Mouse (Mus musculus): ENCODE results near the gene Vmn2r15. TPM values are rescaled to one million over a fixed set of nuclear protein-coding genes. Genes with fewer than 3 reads are reported as not detected.

Vmn2r15 gene
- total RNA-seq (2014; fragmentation: Nextera tagmentation) (not detected in 2 replicates), total RNA-seq (2017) (0.11 TPM in 1 of 2 replicates, not detected in the other), polyA plus RNA-seq (2012) (not detected in 2 replicates)

DNA sequence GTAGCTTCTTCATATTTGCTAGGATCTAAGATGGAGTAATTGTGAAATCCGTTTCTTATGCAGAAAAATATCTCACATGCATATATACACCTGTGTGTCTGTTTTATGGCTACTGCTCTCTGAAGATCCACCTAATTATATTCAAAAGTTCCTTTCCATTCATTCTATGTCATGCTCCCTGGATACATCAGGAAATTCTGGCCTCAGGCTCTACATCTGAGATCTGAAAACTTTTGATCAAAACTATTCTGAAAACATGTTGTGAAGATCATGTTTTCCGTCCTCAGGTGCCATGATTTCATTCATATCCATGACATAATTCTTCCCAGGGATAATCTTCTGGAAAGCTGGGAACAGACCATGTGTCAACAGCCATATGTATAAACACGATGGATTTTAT, at the start of gene Vmn2r15:
TSS of gene Vmn2r15 (minus strand) at position 101 of the 400 bp plus-strand sequence.
- DNase-seq (ENCODE audit: low spot score) (no peak), ATAC-seq (ENCODE audit: extremely low read depth, insufficient number of reproducible peaks, low FRiP score, poor library complexity, severe bottlenecking) (no peak)
- H3K36me3 ChIP-seq (replicated peaks), result no peaks in the 10 kb centered on the region
- no peaks in the 10 kb centered on the region for H3K4me1 ChIP-seq (ENCODE audit: insufficient read depth, low read depth, low read length)
- TF ChIP-seq GATA2 (IDR thresholded peaks at IDR 0.05; ENCODE audit: borderline replicate concordance, low read depth, low read length), result no peak
- no peak for TF ChIP-seq TAL1 (conservative IDR thresholded peaks at IDR 0.05; ENCODE audit: low read depth, low read length)
- no peak for TF ChIP-seq POLR2AphosphoS5 (IDR thresholded peaks at IDR 0.05; ENCODE audit: insufficient replicate concordance, low read depth, low read length)
- no peak for TF ChIP-seq GATA1 (IDR thresholded peaks at IDR 0.05; ENCODE audit: borderline replicate concordance, low read length)
- no peak for TF ChIP-seq CTCF (IDR thresholded peaks at IDR 0.05; ENCODE audit: low read depth, low read length)
- no peaks in the 10 kb centered on the region for H3K9me3 ChIP-seq (replicated peaks)
- H3K27me3 ChIP-seq (ENCODE audit: insufficient read depth, low read length), result no peaks in the 10 kb centered on the region
- H3K4me3 ChIP-seq (ENCODE audit: low read depth, low read length), result no peak within 1 kb of the TSS

- DNase-seq (ENCODE audit: low spot score) (no peak), ATAC-seq (ENCODE audit: extremely low read depth, insufficient number of reproducible peaks, low FRiP score, poor library complexity, severe bottlenecking) (no peak)
- Histone ChIP-seq H3K4me3 (ENCODE audit: low read depth, low read length) (no peak within 1 kb of the TSS), H3K4me1 (ENCODE audit: insufficient read depth, low read depth, low read length) (no peaks in the 10 kb centered on the region), H3K36me3 (replicated peaks) (no peaks in the 10 kb centered on the region), H3K27me3 (ENCODE audit: insufficient read depth, low read length) (no peaks in the 10 kb centered on the region), H3K9me3 (replicated peaks) (peaks cover 9% of the 10 kb centered on the region; the same call in 1 of the 2 replicates)
- no peak for TF ChIP-seq POLR2AphosphoS5 (IDR thresholded peaks at IDR 0.05; ENCODE audit: insufficient replicate concordance, low read depth, low read length)
- TF ChIP-seq GATA1 (IDR thresholded peaks at IDR 0.05; ENCODE audit: borderline replicate concordance, low read length), result no peak
- no peak for TF ChIP-seq TAL1 (conservative IDR thresholded peaks at IDR 0.05; ENCODE audit: low read depth, low read length)
- TF ChIP-seq GATA2 (IDR thresholded peaks at IDR 0.05; ENCODE audit: borderline replicate concordance, low read depth, low read length), result no peak
- TF ChIP-seq CTCF (IDR thresholded peaks at IDR 0.05; ENCODE audit: low read depth, low read length), result no peak
Observed at GRCm38 (mm10) chr5:109329862-109330261, 32.4 kb upstream of the Vmn2r15 start, which contains the start of gene Vmn2r16. Gene Vmn2r16 (plus strand): TSS chr5:109330162.

DNA sequence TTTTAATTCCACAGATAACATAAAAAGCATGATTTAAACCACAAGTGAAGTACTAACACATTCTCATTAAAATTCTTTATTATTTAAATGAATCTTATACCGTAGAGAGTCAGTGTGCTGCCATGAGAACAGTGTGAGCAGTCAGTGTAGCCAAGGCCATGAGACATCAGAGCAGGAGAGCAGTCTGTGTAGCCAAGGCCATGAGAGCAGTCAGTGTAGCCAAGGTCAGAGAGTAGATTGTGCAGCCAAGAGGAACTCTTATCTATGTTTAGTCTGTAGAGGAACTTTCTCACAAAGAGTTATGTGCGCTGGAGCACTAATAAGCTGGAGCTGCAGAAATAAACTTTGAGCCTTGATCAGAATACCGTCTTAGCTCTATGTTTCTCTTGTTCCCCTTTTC, 2.8 kb downstream of the Vmn2r15 start:
- H3K4me1 ChIP-seq (ENCODE audit: insufficient read depth, low read depth, low read length), result no peaks in the 10 kb centered on the region
- H3K9me3 ChIP-seq (replicated peaks), result no peaks in the 10 kb centered on the region
- no peaks in the 10 kb centered on the region for H3K36me3 ChIP-seq (replicated peaks)
- ATAC-seq (ENCODE audit: extremely low read depth, insufficient number of reproducible peaks, low FRiP score, poor library complexity, severe bottlenecking) (no peak), DNase-seq (ENCODE audit: low spot score) (no peak)
- H3K4me3 ChIP-seq (ENCODE audit: low read depth, low read length), result no peak overlapping the region
- H3K27me3 ChIP-seq (ENCODE audit: insufficient read depth, low read length), result no peaks in the 10 kb centered on the region
- TF ChIP-seq TAL1 (conservative IDR thresholded peaks at IDR 0.05; ENCODE audit: low read depth, low read length) (no peak), GATA2 (IDR thresholded peaks at IDR 0.05; ENCODE audit: borderline replicate concordance, low read depth, low read length) (no peak)

Other genes starting within 250 kb of the Vmn2r15 start
- gene Vmn2r11, start 238.1 kb downstream of the Vmn2r15 start, total RNA-seq (2014; fragmentation: Nextera tagmentation), result not detected in 2 replicates
- gene Vmn2r11, start 238.1 kb downstream of the Vmn2r15 start, total RNA-seq (2017), result under 0.01 and 0.05 TPM in 2 replicates
- not detected in 2 replicates for gene Vmn2r11, start 238.1 kb downstream of the Vmn2r15 start, polyA plus RNA-seq (2012)
- gene Vmn2r12, start 199.7 kb downstream of the Vmn2r15 start, total RNA-seq (2014; fragmentation: Nextera tagmentation), result not detected in 2 replicates
- 0.06 and 0.16 TPM in 2 replicates for gene Vmn2r12, start 199.7 kb downstream of the Vmn2r15 start, total RNA-seq (2017)
- gene Vmn2r12, start 199.7 kb downstream of the Vmn2r15 start, polyA plus RNA-seq (2012), result not detected in 2 replicates
- gene Vmn2r13, start 105.4 kb downstream of the Vmn2r15 start, total RNA-seq (2014; fragmentation: Nextera tagmentation), result not detected in 2 replicates
- 0.05 and 0.06 TPM in 2 replicates for gene Vmn2r13, start 105.4 kb downstream of the Vmn2r15 start, total RNA-seq (2017)
- gene Vmn2r13, start 105.4 kb downstream of the Vmn2r15 start, polyA plus RNA-seq (2012), result not detected in 2 replicates
- not detected in 2 replicates for gene Vmn2r14, start 72.9 kb downstream of the Vmn2r15 start, total RNA-seq (2014; fragmentation: Nextera tagmentation)
- 0.06 and 0.11 TPM in 2 replicates for gene Vmn2r14, start 72.9 kb downstream of the Vmn2r15 start, total RNA-seq (2017)
- gene Vmn2r14, start 72.9 kb downstream of the Vmn2r15 start, polyA plus RNA-seq (2012), result not detected in 2 replicates
- not detected in 2 replicates for gene Vmn2r16, start 32.5 kb upstream of the Vmn2r15 start, total RNA-seq (2014; fragmentation: Nextera tagmentation)
- 0.05 and 0.06 TPM in 2 replicates for gene Vmn2r16, start 32.5 kb upstream of the Vmn2r15 start, total RNA-seq (2017)
- gene Vmn2r16, start 32.5 kb upstream of the Vmn2r15 start, polyA plus RNA-seq (2012), result not detected in 2 replicates
- not detected in 2 replicates for gene Vmn2r17, start 122.0 kb upstream of the Vmn2r15 start, total RNA-seq (2014; fragmentation: Nextera tagmentation)
- 0.12 and 0.27 TPM in 2 replicates for gene Vmn2r17, start 122.0 kb upstream of the Vmn2r15 start, total RNA-seq (2017)
- not detected in 2 replicates for gene Vmn2r17, start 122.0 kb upstream of the Vmn2r15 start, polyA plus RNA-seq (2012)